Mouse (Mus musculus): ENCODE data around the gene Vax2.
A peak's percentile ranks its signal among the peaks of the same experiment; 100 is the strongest.

The Vax2 gene

GRCm38 (mm10) chr6:83762880-83763431, 51.9 kb downstream of the Vax2 start:
- DNase-seq (ENCODE audit: low spot score in 2 of 2): no peak

DNA sequence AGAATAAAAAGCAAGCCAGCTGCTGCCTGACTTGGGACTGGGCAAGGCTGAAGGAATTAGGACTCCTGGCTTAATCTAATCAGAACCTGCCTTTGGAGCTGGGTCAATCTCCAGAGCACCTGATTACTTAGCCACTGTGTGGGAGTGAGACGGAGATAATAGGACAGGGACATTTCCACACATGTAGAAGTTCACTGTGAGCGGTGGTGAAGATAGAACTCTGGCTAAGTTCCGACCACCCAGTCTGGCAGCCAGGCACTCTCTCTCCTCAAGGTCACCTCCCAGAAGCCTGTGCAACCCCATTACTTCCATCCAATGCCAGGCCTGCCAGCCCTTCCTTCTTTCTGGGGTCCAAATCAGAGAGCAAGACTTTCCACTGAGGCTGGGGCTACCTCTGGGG, 55.9 kb downstream of the Vax2 start:
- no peak for DNase-seq (ENCODE audit: low spot score in 2 of 2)

- no peak for DNase-seq (ENCODE audit: low spot score in 2 of 2)
Observed at GRCm38 (mm10) chr6:83768485-83768884, 57.4 kb downstream of the Vax2 start.

DNA sequence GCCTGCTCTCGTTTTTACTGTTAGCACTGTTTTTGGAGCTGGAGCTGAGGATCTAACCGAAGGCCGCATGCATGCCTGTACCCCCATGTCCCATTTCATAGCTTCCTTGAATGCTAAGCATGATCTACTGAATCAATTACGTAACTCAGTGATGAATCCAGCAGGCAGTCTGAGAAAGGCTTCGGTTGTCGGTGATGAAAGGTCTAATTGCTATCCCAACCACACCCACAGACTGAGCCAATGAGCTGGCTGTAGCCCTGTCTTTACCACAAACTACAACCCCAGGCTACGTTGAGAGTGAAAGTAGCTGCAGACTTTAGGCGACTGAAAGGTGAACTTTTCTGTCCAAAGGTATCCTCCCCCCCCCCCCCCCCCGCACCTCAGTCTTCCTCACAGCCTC, 63.1 kb downstream of the Vax2 start:
- no peak for DNase-seq (ENCODE audit: low spot score in 2 of 2)

- peak in 1 of 2 experiments; percentile 43 for DNase-seq (ENCODE audit: low spot score in 2 of 2)
Observed at GRCm38 (mm10) chr6:83774781-83775563, 63.9 kb downstream of the Vax2 start.

GRCm38 (mm10) chr6:83775638-83776293, 64.7 kb downstream of the Vax2 start, which contains the start of gene Tex261:
Gene Tex261, minus strand, starts transcription at chr6:83775813.
- peak; percentile 94 for DNase-seq (ENCODE audit: low spot score in 2 of 2)

GRCm38 (mm10) chr6:83778306-83778705, 67.2 kb downstream of the Vax2 start:
- DNase-seq (ENCODE audit: low spot score in 2 of 2): no peak

- DNase-seq (ENCODE audit: low spot score in 2 of 2): peak in 1 of 2 experiments; percentile 59
Observed at GRCm38 (mm10) chr6:83779026-83779425, 68.0 kb downstream of the Vax2 start.

- no peak for DNase-seq (ENCODE audit: low spot score in 2 of 2)
Observed at GRCm38 (mm10) chr6:83786426-83786825, 75.4 kb downstream of the Vax2 start.
